Comparison of ENCODE assay signal across 6 mouse cellular contexts in the genomic region with DNA sequence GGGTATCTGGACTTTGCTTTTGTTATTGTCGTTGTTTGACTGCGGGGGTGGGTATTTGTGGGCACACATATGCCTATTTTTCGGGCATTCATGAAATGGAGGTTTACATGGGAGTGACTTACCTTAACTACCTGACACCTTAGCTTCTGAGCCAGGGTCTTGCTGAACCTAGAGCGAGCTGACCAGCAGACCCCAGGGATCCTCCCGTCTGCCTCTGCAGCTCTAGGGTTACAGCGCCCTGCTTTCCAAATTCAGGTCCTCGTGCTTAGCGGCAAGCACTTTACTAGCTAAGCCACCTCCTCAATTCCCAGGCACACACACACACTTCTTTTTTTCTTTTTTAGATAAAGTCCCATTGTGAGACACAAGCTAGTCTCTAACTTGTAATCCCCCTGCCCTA. TPM values are rescaled to one million over a fixed set of nuclear protein-coding genes. Genes with fewer than 3 reads are reported as not detected.
"Had no signal": no experiment of that assay in that cellular context is flagged by ENCODE, and none has a peak within 500 bp of the region (broad histone marks: within the 10 kb centered on the region; RNA-seq: fewer than 3 reads in every experiment).

No protein-coding gene starts in this region.

- H3K9ac ChIP-seq: liver, embryonic 12.5 days; lung, embryonic 14.5 days had no signal

- H3K36me3 ChIP-seq: liver, embryonic 12.5 days; midbrain, embryonic 10.5 days had no signal

- H3K4me2 ChIP-seq: liver, embryonic 12.5 days had no signal

- H3K9me3 ChIP-seq: liver, embryonic 12.5 days; midbrain, embryonic 10.5 days had no signal

- H3K27ac ChIP-seq: liver, embryonic 12.5 days; midbrain, embryonic 10.5 days; stomach, postnatal 0 days had no signal

- H3K4me3 ChIP-seq: liver, embryonic 12.5 days; midbrain, embryonic 10.5 days had no signal

- H3K27me3 ChIP-seq: liver, embryonic 12.5 days had no signal

- ATAC-seq: intestine, postnatal 0 days; liver, embryonic 12.5 days; midbrain, embryonic 16.5 days had no signal

RNA-seq across cellular contexts. Expression of a gene that starts 36.0 kb away (rescaled TPM):
- polyA plus RNA-seq: midbrain, embryonic 10.5 days had no signal
